Mouse (Mus musculus): ENCODE data around the gene Cnksr3.

Cnksr3 gene

GRCm38 (mm10) chr10:7196668-7197400, 15.2 kb downstream of the Cnksr3 start:
- DNase-seq: no peak

GRCm38 (mm10) chr10:7195927-7196326, 16.1 kb downstream of the Cnksr3 start:
- DNase-seq: no peak

GRCm38 (mm10) chr10:7191721-7192413, 20.2 kb downstream of the Cnksr3 start:
- no peak for DNase-seq

GRCm38 (mm10) chr10:7189194-7189593, 22.8 kb downstream of the Cnksr3 start:
- no peak for DNase-seq

- peak; percentile 95 for DNase-seq
Measured at GRCm38 (mm10) chr10:7187881-7188280, 24.2 kb downstream of the Cnksr3 start.

- DNase-seq: no peak
Measured at GRCm38 (mm10) chr10:7186992-7187391, 25.0 kb downstream of the Cnksr3 start.

- no peak for DNase-seq
Measured at GRCm38 (mm10) chr10:7186018-7186417, 26.0 kb downstream of the Cnksr3 start.

- peak; percentile 94 for DNase-seq
Measured at GRCm38 (mm10) chr10:7183171-7183631, 28.8 kb downstream of the Cnksr3 start.

GRCm38 (mm10) chr10:7182555-7183170, 29.4 kb downstream of the Cnksr3 start:
- DNase-seq: peak; percentile 89

GRCm38 (mm10) chr10:7180296-7180695, 31.7 kb downstream of the Cnksr3 start:
- no peak for DNase-seq

- DNase-seq: no peak
Measured at GRCm38 (mm10) chr10:7178571-7178970, 33.5 kb downstream of the Cnksr3 start.

GRCm38 (mm10) chr10:7176205-7176910, 35.7 kb downstream of the Cnksr3 start:
- no peak for DNase-seq

- no peak for DNase-seq
Measured at GRCm38 (mm10) chr10:7174480-7174879, 37.6 kb downstream of the Cnksr3 start.

GRCm38 (mm10) chr10:7173098-7173497, 38.9 kb downstream of the Cnksr3 start:
- DNase-seq: no peak

- DNase-seq: no peak
Measured at GRCm38 (mm10) chr10:7170434-7170833, 41.6 kb downstream of the Cnksr3 start.

- no peak for DNase-seq
Measured at GRCm38 (mm10) chr10:7163031-7163430, 49.0 kb downstream of the Cnksr3 start.

- DNase-seq: peak; percentile 95
Measured at GRCm38 (mm10) chr10:7159061-7159511, 53.0 kb downstream of the Cnksr3 start.

- peak; percentile 97 for DNase-seq
Measured at GRCm38 (mm10) chr10:7158285-7159060, 53.6 kb downstream of the Cnksr3 start.

GRCm38 (mm10) chr10:7154877-7155276, 57.2 kb downstream of the Cnksr3 start:
- no peak for DNase-seq

GRCm38 (mm10) chr10:7152926-7153325, 59.1 kb downstream of the Cnksr3 start:
- DNase-seq: no peak

- no peak for DNase-seq
Measured at GRCm38 (mm10) chr10:7149671-7150595, 62.1 kb downstream of the Cnksr3 start.
